Mouse (Mus musculus) gastrocnemius, postnatal 14 days (tissue): ENCODE measurements at regions not wholly inside any gene's neighbourhood (a gene's known extent, or its start where the extent isn't known, plus 50 kb on each side); places are given as distances from the start of the nearest gene placed in this dataset.

Source experiments
- DNase-seq: peaks from one replicate; pipeline ENCODE4 v3.0.0; 2021; ENCODE audit warnings: mixed read lengths
- intact Hi-C: fragments of 180-260 bp; cut with DNase I; formaldehyde crosslinking; loops from one replicate; pipeline ENCODE4 v1.15.1; 2025; ENCODE audit warnings: low total_unique reads

DNA sequence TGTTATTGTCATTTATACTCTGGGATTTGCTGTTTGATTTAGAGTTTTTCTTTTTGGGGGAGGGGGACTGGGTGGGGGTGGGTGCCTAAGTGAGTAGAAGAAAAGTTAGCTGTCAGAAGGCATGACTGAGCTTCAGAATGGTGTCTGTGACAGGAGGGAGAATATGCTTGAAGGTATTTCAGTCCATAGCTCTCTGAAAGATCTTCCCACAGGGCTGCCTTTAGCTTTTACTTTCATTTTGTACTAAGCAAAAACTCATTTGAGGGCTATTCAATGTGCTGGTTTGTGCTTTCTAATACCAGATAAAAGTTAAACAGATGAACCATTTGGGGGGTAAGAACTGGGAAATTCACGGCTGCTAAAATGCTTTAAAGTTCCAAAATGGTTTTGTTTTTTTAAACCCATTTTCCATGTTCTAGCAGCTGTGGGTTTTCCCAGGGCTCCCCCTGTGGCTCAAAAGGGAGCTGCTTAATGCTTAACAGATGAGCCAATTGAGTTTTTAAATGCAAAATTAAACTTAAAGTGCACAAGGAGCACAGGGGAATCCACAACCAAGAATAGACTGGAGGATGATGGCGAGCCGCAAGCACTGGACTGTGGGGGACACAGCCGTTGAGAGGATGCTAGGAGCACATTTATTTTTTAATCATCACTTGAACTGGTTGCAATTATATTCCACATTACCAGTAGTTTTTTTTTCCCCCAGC, 538.5 kb upstream of the Zic4 start:
- intact Hi-C loops, result no loop called here
- DNase-seq, result peak; percentile 3

DNA sequence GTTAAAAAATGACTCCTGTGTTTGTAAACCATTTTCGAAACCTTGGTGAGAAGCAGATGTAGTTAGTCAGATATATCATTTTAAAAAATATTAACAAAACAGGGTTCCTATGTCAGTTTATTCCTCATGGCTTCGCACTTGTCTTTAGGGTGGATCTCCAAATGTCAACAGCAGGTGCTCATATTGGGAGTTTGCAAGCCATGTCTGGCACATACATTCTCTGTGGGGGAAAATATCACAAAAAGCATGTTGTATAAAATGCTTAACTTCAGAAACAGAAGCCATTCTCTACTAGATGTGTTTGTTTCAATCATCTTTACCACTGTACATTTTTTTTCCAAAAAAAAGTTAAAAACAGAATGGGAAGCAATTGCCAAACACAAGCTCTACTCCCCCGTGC, 534.7 kb upstream of the Zic4 start:
- no peak for DNase-seq
- intact Hi-C loops, result no loop called here

DNA sequence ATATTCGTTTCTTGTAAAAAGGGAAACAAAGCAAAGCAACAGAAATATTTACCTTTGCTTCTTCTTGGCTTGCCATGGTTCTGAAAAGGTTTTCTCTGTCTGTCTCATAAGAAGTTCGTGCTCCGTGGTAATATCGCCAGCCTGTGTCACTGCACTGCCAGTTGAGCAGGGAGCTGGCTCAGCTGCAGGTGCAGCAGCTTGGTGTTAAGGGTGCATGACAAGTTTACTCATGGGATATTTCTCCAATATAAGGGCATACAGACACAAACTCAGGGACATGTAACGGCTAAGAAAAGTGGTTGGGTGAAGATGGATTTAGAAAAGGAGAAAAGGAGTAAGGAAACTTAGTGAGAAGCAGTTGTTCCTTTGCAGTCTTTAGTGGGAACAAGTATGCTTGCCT, 533.5 kb upstream of the Zic4 start:
- DNase-seq, result no peak
- intact Hi-C loops, result no loop called here

DNA sequence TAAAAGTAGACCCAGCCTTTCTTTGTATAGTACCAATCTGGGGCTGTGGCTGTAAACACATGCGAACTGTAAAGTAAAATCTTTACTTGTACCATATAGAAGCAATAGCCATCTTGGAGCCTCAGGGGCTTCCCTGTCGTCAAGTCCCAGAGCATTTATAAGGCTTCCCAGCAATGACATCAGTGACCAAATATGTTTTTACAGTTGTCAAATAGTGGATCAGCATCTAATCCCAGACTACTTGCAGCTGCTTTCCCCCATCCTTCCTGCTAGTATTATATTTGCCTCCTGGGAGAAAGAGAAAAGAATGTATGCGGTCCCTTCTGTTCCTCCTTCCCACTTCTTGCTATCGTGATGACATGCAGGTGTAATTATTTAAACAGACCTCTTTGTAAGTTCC, 531.5 kb upstream of the Zic4 start:
- no peak for DNase-seq
- intact Hi-C loops, result no loop called here

DNA sequence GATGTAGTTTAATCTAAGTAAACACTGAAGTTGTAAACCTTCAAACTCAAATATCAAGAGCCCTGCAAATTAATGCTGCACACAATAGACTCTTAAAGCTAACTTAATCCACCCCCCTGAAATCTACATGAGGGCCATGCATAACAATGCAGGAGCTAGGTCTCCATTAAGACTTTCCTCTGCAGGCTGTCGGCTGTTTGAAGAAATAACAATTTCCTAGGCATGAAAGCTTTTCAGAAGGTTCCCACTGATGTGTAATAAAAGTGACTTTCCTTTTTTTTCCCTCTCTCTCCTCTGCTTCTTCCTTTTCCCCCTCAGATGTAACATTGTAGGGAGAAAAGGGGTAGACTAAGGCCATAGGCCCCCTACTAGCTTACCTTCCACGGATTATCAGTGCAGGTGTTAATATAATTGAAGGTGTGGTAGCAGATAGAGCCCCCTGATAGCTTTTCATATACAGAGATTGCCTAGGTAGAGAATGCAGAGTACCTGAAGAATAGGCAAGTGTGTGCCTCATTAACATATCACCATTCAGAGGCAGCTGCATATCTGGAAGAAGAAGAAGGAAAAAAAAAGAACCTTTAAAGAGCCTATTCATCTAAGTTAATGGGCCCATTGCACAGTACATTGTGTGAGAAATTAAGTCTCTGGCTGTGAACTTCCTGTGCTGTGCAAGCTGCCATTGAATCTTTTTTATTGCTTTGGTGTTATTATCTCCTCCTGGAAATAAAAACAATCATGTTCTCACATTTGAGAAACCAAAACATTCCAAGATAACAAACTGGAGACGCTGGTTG, 528.3 kb upstream of the Zic4 start:
- intact Hi-C loops, result no loop called here

DNA sequence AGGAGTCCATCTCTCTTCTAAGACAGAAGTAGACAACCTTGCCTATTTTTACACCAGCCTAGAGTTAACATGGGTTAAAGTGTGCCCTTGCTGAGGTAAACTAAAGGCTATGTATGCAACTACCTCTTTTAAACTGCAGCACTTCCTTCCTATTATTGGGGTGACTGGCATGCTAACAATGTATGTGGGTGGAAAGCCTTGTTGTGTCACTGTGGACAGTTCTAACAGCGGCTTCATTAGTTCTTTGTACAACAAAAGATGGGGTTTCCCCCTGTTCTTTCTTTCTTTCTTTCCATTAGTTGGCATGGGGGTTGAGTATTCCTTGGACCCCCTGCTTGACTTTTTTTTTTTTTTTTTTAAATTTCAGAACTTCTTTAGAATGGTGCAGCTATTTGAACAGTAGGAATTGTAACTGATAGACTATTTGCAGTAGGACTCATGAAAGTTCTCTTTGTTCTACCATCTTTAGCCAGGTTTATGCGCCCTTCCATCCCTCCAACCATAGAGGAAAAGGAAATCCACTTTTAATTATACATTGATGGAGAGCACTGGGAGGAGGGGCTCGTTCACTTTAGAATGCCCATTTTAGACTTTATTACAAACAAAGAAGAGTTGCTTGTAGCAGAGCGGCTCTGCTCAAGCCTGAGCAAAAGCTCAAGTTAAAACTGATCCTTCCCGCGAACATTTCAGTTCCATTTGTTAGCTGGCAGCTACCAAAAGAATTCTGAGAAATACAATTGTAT, 523.9 kb upstream of the Zic4 start:
- intact Hi-C loops, result no loop called here
- DNase-seq, result no peak

More for the DNA sequence above, 528.3 kb upstream of the Zic4 start:
- DNase-seq, result no peak

DNA sequence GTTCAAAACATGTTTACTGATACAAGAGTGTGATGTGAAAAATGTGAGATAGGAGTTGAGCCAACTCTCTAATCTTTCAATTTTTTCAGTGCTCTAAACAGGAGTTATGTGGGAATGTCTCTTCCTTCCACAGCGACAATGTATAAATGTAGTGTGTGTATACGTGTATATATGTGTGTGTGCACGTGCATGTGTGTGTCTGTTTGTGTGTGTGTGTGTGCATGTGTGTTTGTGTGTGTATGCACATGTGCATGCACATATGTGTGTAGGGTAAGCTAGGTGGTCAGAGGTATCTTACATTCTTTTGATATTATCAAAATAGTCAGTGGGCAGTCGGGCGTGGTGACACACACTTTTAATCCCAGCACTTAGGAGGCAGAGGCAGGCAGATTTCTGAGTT, 511.2 kb upstream of the Zic4 start:
- DNase-seq, result no peak
- intact Hi-C loops, result no loop called here

GRCm38 (mm10) chr9:90871636-90872035, 490.6 kb upstream of the Zic4 start:
- DNase-seq, result no peak
- intact Hi-C loops, result no loop called here

- intact Hi-C loops, result no loop called here
- DNase-seq, result no peak
Measured at GRCm38 (mm10) chr9:90884467-90884866, 477.7 kb upstream of the Zic4 start.

DNA sequence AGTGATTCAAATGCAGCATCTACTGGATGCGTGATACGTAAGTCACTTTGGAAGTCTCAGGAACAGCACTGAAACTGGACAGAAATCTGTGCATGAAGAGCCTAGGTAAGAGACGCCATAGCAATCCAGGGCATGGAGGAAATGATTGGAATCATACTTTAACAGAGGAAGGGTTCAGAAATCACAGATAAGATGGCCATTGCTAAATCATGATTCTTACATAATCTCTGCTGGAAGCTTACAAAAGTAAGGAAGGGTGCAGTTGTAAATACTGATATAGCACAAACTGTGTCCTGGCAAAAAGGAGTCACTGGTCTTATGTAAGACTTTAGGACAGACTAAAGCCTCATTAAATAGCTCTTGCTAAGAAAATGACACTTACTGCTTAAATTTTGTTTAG, 474.8 kb upstream of the Zic4 start:
- DNase-seq, result no peak
- intact Hi-C loops, result no loop called here

DNA sequence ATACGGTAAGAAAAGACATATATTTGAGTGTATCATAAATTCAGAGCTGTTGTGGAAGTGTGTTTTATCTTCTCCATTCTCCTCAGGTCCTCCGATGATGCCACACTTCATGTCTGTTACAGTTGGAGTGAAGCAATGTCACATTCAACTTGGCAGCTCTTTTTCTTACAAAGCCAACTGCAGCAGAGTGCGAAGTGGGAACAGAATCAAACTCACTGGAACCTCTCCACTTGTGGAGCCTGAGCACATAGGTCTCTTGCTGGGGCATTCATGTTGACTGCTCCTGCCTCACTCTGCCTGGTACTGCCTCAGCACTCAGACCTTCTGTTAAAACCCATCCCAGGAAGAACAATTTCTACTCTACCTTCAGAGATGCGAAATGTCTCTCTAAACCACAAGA, 471.4 kb upstream of the Zic4 start:
- DNase-seq, result no peak
- intact Hi-C loops, result no loop called here

DNA sequence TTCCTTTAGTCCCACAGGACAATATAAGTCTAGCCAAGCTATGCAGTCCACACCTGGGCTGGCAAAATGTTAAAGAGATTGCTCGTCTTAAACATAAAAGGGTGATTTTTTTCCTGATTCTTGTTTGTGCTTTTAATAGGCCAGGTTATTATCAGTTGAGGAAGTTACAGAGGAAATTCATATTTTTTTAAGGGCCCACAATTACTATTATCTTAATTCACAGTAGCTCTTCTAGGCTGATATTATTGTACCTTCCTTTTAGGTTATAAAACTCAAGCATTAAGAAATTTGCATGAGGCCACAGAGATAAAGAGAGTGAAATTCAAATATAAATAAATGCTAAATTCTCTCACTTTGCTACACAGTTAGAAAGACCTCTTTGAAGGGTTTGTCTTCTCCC, 469.4 kb upstream of the Zic4 start:
- intact Hi-C loops, result no loop called here
- no peak for DNase-seq

- no peak for DNase-seq
- intact Hi-C loops, result no loop called here
Measured at GRCm38 (mm10) chr9:90903557-90903956, 458.7 kb upstream of the Zic4 start.

GRCm38 (mm10) chr9:90906106-90906505, 456.1 kb upstream of the Zic4 start:
- DNase-seq, result no peak
- intact Hi-C loops, result no loop called here

DNA sequence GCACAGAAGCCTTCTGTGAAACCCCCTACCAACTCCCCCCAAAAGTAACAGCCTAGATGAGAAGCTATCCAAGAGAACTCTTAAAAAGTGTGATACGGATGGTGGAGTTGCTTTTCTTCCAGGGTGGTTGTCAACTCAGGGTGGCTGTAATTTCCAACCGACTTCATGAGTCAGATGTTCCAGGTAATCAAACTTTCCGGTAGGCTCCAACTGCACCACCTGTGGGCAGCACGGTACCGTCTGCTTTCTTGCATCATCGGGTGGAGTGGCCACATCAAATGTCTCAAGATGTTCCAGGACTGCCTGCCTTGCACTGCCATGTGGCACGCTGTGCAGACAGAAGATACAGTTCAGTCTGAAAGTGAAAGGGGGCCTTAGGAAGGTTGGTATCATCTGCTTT, 455.5 kb upstream of the Zic4 start:
- intact Hi-C loops, result no loop called here
- DNase-seq, result no peak

DNA sequence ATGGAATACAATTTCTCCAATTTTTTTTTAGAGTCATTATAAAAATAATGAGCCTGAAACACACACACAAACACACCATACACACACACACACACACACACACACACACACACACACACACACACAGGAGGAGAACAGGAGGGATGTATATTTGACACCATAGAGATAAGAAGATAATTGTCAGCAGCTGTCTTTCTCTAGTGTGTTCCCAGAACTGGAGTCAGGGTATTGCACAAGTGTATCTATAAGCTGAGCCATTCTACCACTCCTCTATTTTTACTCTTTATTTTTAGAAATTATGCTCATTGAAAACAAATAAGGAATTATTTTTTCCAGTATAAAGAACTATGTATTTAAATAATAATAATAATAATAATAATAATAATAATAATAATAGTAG, 407.6 kb upstream of the Zic4 start:
- intact Hi-C loops, result no loop called here
- no peak for DNase-seq

DNA sequence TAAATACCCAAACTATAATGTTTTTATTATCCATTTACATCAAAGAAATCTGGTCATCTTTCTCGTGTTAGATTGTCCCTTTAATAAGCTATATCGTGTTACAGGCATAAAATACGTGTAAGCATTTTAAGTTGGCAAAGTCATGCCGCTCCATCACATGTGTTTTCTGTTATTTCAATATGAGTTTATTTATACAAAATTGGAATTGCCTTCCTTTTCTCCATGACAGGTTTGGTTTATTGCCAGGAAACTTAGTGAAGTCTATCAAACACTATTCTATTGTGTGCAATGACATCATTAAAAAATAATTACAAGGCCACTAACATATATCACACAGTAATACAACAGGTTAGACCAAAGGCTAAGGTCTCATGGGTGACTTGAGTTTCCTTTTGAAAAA, 400.8 kb upstream of the Zic4 start:
- intact Hi-C loops, result no loop called here
- no peak for DNase-seq

DNA sequence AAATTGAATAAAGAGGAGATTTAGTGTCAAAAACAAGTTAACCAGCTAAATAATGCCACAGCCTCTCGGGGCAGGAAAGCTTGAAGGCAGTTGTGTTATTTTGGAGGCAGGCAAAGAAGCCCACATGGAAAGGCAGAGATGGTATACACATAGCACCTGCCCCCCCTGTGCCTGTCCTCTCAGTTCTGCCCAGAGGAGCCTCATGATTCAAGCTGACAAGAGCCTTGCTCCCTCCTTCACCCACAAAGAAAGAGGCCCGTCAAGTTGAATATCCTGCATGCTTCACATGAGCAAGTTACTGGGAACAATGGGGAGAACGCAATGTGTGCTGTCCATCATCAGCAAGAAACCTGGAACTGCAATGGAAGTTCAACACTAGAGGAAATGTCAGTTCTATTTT, 398.2 kb upstream of the Zic4 start:
- intact Hi-C loops, result no loop called here
- DNase-seq, result no peak

GRCm38 (mm10) chr9:90978730-90979129, 383.5 kb upstream of the Zic4 start:
- peak; percentile 4 for DNase-seq
- intact Hi-C loops, result no loop called here

GRCm38 (mm10) chr9:90980023-90980802, 382.0 kb upstream of the Zic4 start:
- intact Hi-C loops, result no loop called here
- no peak for DNase-seq
